Mouse (Mus musculus): ENCODE results near the gene Ech1. TPM values are rescaled to one million over a fixed set of nuclear protein-coding genes. Genes with fewer than 3 reads are reported as not detected.

Ech1 gene
- 169 and 182 TPM in 2 replicates for polyA plus RNA-seq (2015; fragmentation: Nextera tagmentation; extraction: Ambion mirVana)

GRCm38 (mm10) chr7:28824941-28825685, at the start of gene Ech1:
Ech1 (plus strand) TSS chr7:28825217.
- H3K36me3 ChIP-seq = peaks cover 44% of the 10 kb centered on the region
- peak within 1 kb of the TSS; percentile 90 for H3K27ac ChIP-seq (replicated peaks)
- H3K9ac ChIP-seq = peak within 1 kb of the TSS; percentile 81
- peaks cover 50% of the 10 kb centered on the region for H3K4me1 ChIP-seq
- no peaks in the 10 kb centered on the region for H3K9me3 ChIP-seq
- ATAC-seq (ENCODE audit: extremely low read depth, insufficient number of reproducible peaks, low FRiP score, low TSS enrichment) = peak; percentile 51; the same call in 1 of the 2 replicates
- no peaks in the 10 kb centered on the region for H3K27me3 ChIP-seq (replicated peaks)
- H3K4me2 ChIP-seq = peak within 1 kb of the TSS; percentile 66
- WGBS = 2% methylated on average over 33 of the region's 33 CpGs
- H3K4me3 ChIP-seq = peak within 1 kb of the TSS; percentile 52

GRCm38 (mm10) chr7:28778825-28779224, 46.2 kb upstream of the Ech1 start:
- Histone ChIP-seq H3K36me3 (peaks cover 36% of the 10 kb centered on the region), H3K9me3 (no peaks in the 10 kb centered on the region), H3K4me2 (no peak overlapping the region), H3K27ac (replicated peaks) (no peak overlapping the region), H3K9ac (no peak overlapping the region), H3K4me1 (peaks cover 22% of the 10 kb centered on the region), H3K4me3 (no peak overlapping the region), H3K27me3 (replicated peaks) (no peaks in the 10 kb centered on the region)
- ATAC-seq (ENCODE audit: extremely low read depth, insufficient number of reproducible peaks, low FRiP score, low TSS enrichment) = no peak
- WGBS = 80% methylated on average over 9 of the region's 9 CpGs

DNA sequence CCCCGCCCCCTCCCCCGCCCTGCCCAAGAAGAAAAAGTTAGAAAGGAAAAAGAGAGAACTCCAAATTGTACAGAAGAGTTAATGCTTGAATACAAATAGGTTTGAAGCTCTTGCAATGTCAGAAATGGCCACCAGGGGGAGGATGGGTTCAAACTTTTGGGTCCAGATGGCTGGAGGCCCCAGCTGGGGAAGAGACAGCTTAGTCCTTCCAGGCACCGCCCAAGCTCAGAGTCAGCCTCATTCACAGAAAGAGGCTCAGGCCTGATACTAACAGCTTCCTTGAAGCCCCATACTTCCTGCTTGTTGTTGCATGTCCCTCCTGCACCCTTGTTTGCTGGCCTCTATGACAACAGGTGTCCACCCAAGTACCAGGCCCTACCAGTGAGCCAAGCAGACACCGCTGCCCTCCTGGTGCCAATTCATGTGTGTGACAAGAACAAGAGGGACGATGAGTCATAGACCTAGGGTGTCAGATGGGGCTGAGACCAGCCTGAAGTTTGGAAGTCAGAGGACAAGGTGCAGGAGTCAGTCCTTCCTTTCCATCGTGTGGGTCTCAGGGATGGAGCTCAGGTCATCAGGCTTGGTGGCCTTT, 44.9 kb upstream of the Ech1 start:
- WGBS = 46% methylated on average over 6 of the region's 6 CpGs

DNA sequence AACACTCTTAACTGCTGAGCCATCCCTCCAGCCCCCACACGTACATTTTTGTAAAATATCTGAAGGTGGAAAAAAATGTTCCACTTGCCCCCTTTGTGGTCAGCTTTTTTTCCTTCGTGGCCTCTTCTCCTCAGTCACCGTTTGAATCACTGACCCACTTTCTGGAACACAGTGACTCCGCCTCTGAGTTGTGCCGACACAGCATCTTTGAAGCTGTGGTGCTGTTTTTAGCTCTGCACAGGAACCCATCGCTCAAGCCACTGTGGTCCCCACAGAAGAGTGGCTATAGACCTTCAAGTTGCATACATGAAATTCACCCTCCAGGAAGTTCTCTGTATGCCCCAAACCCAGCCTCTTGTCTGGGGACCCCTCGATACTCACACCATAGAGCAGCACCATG, 44.2 kb upstream of the Ech1 start:
- no peak overlapping the region for H3K4me3 ChIP-seq
- peak overlapping the region; percentile 54 for H3K9ac ChIP-seq
- 54% methylated on average over 7 of the region's 7 CpGs for WGBS
- no peaks in the 10 kb centered on the region for H3K9me3 ChIP-seq
- H3K36me3 ChIP-seq = peaks cover 41% of the 10 kb centered on the region
- H3K4me2 ChIP-seq = no peak overlapping the region
- 0 out of 2 replicates have a peak overlapping the region, but pooled peaks have one; percentile 53 for H3K27ac ChIP-seq (replicated peaks)
- no peak for ATAC-seq (ENCODE audit: extremely low read depth, insufficient number of reproducible peaks, low FRiP score, low TSS enrichment)
- no peaks in the 10 kb centered on the region for H3K27me3 ChIP-seq (replicated peaks)
- peaks cover 22% of the 10 kb centered on the region for H3K4me1 ChIP-seq

More for the DNA sequence above, 44.9 kb upstream of the Ech1 start:
- Histone ChIP-seq H3K4me2 (no peak overlapping the region), H3K4me3 (no peak overlapping the region), H3K27me3 (replicated peaks) (no peaks in the 10 kb centered on the region), H3K9me3 (no peaks in the 10 kb centered on the region), H3K36me3 (peaks cover 40% of the 10 kb centered on the region), H3K9ac (peak overlapping the region; percentile 73), H3K4me1 (peaks cover 22% of the 10 kb centered on the region), H3K27ac (replicated peaks) (peak overlapping the region; percentile 53; the same call in 1 of the 2 replicates)
- ATAC-seq (ENCODE audit: extremely low read depth, insufficient number of reproducible peaks, low FRiP score, low TSS enrichment) = no peak

GRCm38 (mm10) chr7:28781261-28781663, 43.8 kb upstream of the Ech1 start:
- peak overlapping the region; percentile 54; the same call in 1 of the 2 replicates for H3K9ac ChIP-seq
- H3K27ac ChIP-seq (replicated peaks) = no peak overlapping the region
- no peak overlapping the region for H3K4me2 ChIP-seq
- H3K36me3 ChIP-seq = peaks cover 43% of the 10 kb centered on the region
- no peaks in the 10 kb centered on the region for H3K27me3 ChIP-seq (replicated peaks)
- 84% methylated on average over 8 of the region's 8 CpGs for WGBS
- no peak overlapping the region for H3K4me3 ChIP-seq
- no peaks in the 10 kb centered on the region for H3K9me3 ChIP-seq
- H3K4me1 ChIP-seq = peaks cover 24% of the 10 kb centered on the region
- ATAC-seq (ENCODE audit: extremely low read depth, insufficient number of reproducible peaks, low FRiP score, low TSS enrichment) = no peak

DNA sequence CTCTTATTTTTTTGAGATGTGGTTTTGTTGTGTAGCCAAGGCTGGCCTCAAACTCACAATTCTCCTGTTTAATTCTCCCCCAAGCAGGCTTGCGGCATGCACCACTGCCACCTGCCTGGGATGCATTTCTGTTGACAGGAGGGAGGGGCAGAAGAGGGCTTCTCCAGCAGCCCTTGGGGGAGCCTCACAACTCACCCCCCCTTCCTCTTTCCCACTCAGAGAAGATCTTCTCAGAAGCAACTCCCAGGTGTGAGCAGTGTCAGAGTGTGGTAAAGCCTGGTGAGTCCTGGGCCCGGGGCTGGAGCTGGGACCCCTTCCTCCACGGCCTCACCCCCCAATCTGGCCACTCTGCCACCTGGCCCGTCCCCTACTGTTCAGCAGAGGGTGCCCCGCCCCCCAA, 39.9 kb upstream of the Ech1 start:
- Histone ChIP-seq H3K9me3 (no peaks in the 10 kb centered on the region), H3K9ac (no peak overlapping the region)
- 63% methylated on average over 5 of the region's 5 CpGs for WGBS

GRCm38 (mm10) chr7:28787884-28788283, 37.1 kb upstream of the Ech1 start:
- 92% methylated on average over 9 of the region's 9 CpGs for WGBS
- no peaks in the 10 kb centered on the region for H3K9me3 ChIP-seq
- no peak overlapping the region for H3K9ac ChIP-seq
- H3K27ac ChIP-seq (replicated peaks) = no peak overlapping the region
- ATAC-seq (ENCODE audit: extremely low read depth, insufficient number of reproducible peaks, low FRiP score, low TSS enrichment) = no peak
- H3K27me3 ChIP-seq (replicated peaks) = no peaks in the 10 kb centered on the region
- peaks cover 49% of the 10 kb centered on the region for H3K36me3 ChIP-seq
- peaks cover 20% of the 10 kb centered on the region for H3K4me1 ChIP-seq
- no peak overlapping the region for H3K4me2 ChIP-seq
- no peak overlapping the region for H3K4me3 ChIP-seq

More for the DNA sequence above, 39.9 kb upstream of the Ech1 start:
- ATAC-seq (ENCODE audit: extremely low read depth, insufficient number of reproducible peaks, low FRiP score, low TSS enrichment) = no peak
- Histone ChIP-seq H3K27me3 (replicated peaks) (no peaks in the 10 kb centered on the region), H3K4me1 (peaks cover 37% of the 10 kb centered on the region), H3K27ac (replicated peaks) (no peak overlapping the region), H3K36me3 (peaks cover 52% of the 10 kb centered on the region), H3K4me2 (no peak overlapping the region), H3K4me3 (no peak overlapping the region)

- ATAC-seq (ENCODE audit: extremely low read depth, insufficient number of reproducible peaks, low FRiP score, low TSS enrichment) = no peak
- WGBS = 54% methylated on average over 5 of the region's 5 CpGs
- Histone ChIP-seq H3K9ac (no peak within 1 kb of the TSS), H3K9me3 (no peaks in the 10 kb centered on the region), H3K36me3 (peaks cover 43% of the 10 kb centered on the region), H3K4me3 (no peak within 1 kb of the TSS), H3K27me3 (replicated peaks) (no peaks in the 10 kb centered on the region), H3K4me2 (no peak within 1 kb of the TSS), H3K27ac (replicated peaks) (no peak within 1 kb of the TSS), H3K4me1 (0 out of 2 replicates have a peak, but pooled peaks cover 17% of the 10 kb centered on the region)
Observed at GRCm38 (mm10) chr7:28788307-28789195, 36.5 kb upstream of the Ech1 start, which contains the start of gene Rinl. Rinl (plus strand) TSS chr7:28788969.

DNA sequence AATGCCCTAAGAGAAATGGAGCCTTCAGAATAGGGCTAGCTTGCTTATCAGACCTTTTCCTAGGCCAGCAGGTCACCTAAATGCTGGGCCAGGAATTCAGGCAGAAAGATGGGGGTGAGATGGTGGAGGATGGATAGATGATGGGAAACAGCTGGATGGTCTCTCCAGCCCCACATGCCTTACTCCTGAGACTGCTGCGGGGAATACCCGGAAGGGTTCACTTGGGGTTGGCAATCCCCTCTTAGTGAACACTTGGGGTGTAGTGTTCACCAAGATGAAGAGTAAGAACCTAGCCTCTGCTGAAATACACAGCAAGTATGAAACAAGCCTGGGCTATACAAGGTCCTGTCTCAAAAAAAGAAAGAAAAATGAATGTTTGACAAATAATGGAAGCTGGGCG, 35.8 kb upstream of the Ech1 start:
- no peaks in the 10 kb centered on the region for H3K9me3 ChIP-seq
- no peaks in the 10 kb centered on the region for H3K27me3 ChIP-seq (replicated peaks)
- peaks cover 36% of the 10 kb centered on the region for H3K36me3 ChIP-seq
- ATAC-seq (ENCODE audit: extremely low read depth, insufficient number of reproducible peaks, low FRiP score, low TSS enrichment) = no peak
- H3K4me1 ChIP-seq = 0 out of 2 replicates have a peak, but pooled peaks cover 17% of the 10 kb centered on the region
- no peak overlapping the region for H3K4me3 ChIP-seq
- H3K9ac ChIP-seq = no peak overlapping the region
- no peak overlapping the region for H3K27ac ChIP-seq (replicated peaks)
- no peak overlapping the region for H3K4me2 ChIP-seq
- 76% methylated on average over 3 of the region's 3 CpGs for WGBS

- ATAC-seq (ENCODE audit: extremely low read depth, insufficient number of reproducible peaks, low FRiP score, low TSS enrichment) = no peak
- Histone ChIP-seq H3K4me3 (no peak overlapping the region), H3K4me2 (no peak overlapping the region), H3K9ac (no peak overlapping the region), H3K36me3 (peaks cover 28% of the 10 kb centered on the region), H3K4me1 (0 out of 2 replicates have a peak, but pooled peaks cover 17% of the 10 kb centered on the region), H3K27ac (replicated peaks) (no peak overlapping the region), H3K9me3 (no peaks in the 10 kb centered on the region), H3K27me3 (replicated peaks) (no peaks in the 10 kb centered on the region)
- 54% methylated on average over 8 of the region's 8 CpGs for WGBS
Observed at GRCm38 (mm10) chr7:28790066-28790806, 34.8 kb upstream of the Ech1 start.
